Mouse (Mus musculus): ENCODE measurements at regions not wholly inside any gene's neighbourhood (a gene's known extent, or its start where the extent isn't known, plus 50 kb on each side); places are given as distances from the start of the nearest gene placed in this dataset.
A peak's percentile ranks its signal among the peaks of the same experiment; 100 is the strongest.

DNA sequence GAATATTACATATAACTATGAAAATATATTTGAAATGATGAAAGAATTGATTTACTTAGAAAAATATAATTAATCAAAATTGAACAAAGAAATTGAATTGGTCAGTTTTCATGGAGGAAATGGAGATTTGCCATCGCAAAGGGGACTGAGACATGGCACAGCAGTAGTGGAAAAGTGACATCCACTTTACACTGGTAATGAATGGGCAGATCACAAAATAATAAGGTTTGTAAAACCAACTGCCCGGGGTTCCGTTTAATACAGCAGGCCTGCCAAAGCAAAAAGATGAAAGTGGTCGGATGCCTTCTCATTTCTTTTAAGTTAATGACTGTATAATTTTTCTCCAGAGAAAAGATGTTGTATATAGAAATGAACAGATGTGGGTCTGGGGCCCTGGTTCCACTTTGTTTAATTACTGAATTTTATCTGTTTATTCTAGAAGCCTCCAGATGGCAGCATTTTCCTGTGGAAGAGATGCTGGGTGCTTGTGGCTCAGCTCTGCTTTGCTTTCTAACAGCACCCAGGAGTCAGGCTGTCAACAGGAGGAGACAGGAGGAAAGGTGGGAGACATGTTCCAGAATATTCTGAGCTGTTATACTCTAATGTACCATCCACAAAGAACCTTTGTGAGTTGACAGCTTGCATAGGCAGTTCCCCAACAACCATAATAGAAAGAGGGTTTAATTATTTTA is 75.6 kb upstream of the Fbxl17 start:
- DNase-seq (ENCODE audit: inconsistent ontology term), result peak; percentile 30

DNA sequence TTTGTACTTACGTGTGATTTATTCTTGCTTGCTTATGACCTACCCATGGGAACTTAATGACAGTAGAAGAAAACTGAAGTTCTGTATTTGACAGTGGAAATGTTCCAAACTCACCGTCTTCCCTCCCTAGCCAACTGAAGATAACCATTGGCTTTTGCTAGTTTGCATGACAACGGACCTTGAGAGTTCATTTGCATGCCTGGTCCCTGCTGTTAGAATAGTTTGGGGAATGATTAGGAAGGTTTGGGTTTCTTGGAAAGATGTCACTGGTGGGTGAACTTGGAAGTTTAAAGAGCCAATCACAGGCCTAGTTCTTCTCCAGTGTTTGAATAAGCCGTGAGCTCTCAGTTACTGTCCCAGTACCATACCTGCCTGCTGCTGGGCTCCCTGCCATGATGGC is 83.1 kb upstream of the Fbxl17 start:
- DNase-seq (ENCODE audit: inconsistent ontology term), result no peak

DNA sequence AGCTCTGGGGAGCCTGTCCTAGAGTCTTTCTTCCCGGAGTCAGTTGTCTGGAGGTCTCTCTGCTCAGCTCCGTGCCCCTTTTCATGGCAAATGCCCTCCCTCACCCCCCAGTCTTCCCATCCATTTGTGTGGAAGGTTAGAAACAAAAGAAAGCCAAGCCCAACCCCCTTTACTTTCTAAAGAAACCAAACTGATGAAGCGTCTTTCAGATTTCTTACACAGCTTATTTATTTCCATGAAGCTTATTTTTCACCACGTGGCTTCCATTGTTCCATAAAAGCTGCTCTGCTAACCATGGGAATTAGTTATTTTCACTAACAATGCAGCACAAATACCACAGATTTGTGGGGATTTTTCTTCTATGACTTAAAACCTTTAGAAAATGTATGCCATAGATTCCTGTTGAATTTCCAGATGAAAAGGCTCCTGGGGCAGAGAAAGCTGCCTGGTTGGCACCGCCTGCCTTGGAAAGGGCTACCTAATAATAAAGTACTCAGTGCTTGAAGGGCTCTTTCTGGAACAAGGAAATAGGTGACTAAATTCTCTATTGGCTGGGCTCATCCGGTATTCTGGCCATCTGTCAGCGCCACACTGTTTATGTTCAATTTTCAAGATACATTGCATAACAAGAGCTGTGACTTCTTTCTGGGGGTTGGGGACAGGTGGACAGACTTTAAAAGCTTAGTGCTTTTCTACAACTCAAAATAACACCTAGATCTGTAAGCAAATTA is 107.4 kb upstream of the Fbxl17 start:
- DNase-seq (ENCODE audit: inconsistent ontology term), result no peak

DNA sequence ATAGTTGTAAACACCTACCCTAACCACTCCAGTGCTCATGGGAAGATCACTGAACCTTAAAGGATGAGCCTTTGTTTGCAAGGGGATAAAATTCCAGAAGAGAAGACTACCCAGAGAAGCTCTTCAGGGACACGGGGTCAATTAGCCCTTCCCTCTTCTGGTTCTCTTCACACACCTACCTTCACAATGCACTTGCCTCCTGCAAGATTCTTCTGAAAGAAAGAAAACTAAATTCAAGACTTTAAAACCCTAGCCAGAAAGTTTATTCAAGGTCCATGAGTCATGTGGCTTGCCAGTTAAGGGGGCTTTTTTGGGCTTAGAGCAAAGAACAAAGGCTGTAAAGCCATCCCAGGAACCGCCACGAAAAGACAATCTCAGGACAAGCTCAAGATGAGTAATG is 122.9 kb upstream of the Fbxl17 start:
- DNase-seq (ENCODE audit: inconsistent ontology term), result peak; percentile 60

DNA sequence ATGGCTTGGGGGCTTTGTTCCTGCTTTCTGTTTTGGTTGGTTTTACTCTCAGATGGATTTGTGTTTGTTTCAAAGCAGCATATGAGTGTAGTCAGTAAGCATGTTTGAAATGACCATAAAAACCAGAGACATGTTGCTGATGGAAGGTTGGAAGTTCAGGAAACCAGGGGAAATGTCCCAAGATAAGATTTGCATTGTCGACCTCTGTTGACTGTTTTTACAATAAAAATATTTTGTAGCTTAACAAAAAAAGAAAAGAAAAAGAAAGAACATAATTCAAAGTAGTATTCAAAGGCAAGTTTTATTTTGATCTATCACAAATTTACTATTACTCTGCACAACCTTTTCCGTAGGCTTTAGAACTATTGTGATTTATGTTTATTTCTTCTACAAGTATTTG is 137.8 kb upstream of the Fbxl17 start:
- no peak for DNase-seq (ENCODE audit: inconsistent ontology term)

DNA sequence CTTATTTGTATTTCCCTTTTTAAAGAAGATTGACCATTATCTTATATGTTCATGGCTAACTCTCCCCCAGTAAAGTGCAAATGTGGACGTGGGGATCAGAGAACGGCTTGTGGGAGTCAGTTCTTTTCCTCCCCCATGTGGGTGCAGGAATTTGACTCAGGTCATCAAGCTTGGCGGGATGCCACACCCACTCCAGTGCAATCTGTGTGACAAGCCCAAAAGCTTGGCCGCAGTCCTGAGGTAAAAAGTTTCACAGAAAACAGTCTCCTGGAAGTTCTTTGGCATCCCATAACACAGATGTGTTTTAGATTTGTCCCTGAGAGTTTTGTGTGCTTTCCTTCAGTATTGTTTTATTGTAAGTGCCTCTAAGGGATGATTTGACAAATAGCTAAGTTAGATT is 144.6 kb upstream of the Fbxl17 start:
- DNase-seq (ENCODE audit: inconsistent ontology term), result no peak

DNA sequence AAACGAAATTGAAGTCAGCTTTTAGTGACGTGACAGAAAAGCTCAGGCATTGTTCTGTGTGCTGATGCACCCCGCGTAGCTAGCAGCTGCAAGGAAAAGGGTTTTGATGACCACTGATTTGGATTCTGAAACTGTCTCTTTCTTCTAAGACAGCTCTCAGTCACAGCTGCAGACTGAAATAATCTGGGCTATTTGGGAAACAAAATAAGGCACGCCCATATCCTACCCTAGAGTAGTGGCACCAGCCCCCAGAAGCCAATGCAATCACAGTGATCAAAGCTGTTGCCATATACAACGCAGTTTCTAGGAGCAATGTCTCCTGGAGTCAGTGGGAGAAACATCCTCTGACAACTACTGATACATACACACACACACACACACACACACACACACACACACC is 157.9 kb upstream of the Fbxl17 start:
- DNase-seq (ENCODE audit: inconsistent ontology term), result no peak

DNA sequence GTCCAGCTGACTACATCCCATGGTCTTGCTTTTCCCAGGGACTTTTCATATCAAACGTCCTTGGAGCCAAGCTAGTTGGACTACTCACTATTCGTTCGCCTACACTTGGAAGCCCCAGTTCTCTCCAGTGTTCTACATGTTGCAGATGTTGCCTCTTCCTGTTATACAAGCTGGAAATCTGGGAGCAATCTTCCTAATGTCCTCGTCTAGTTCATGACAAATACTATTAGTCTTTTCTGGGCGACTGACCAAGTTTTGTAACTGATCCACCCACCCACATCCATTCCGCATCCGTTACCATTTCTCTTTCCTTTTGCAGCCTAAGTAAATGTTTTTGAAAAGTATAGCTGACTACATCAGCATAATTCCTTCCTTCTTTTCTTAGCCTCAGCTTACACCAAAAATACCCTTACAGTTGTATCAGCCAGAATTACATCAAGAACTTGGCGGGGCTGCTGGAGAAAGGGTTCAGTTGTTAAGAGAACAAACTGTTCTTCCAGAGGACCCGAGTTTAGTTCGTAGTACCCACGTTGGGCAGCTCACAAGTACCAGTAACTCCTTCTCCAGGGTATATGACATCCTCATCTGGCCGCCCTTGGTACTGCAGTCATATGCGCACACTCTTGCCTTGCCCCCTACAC is 161.1 kb upstream of the Fbxl17 start:
- DNase-seq (ENCODE audit: inconsistent ontology term), result no peak

DNA sequence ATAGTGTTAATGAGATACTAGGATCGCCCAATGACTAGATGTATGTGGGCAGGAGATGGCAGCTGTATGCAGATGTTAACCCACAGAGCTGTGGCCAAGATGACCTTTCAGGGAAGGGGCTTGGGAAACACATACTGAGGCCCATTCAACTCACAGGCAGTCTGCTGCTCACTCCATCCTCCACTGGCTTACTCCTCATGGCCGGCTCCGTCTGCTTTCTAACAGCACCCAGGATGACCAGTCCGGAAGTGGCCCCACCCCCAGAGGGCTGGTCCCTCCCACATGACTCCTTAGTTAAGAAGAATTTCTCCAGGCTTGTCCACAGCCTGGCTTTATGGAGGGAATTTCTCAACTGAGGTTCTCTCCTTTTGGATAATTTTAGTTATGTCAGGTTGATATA is 161.8 kb upstream of the Fbxl17 start:
- no peak for DNase-seq (ENCODE audit: inconsistent ontology term)

DNA sequence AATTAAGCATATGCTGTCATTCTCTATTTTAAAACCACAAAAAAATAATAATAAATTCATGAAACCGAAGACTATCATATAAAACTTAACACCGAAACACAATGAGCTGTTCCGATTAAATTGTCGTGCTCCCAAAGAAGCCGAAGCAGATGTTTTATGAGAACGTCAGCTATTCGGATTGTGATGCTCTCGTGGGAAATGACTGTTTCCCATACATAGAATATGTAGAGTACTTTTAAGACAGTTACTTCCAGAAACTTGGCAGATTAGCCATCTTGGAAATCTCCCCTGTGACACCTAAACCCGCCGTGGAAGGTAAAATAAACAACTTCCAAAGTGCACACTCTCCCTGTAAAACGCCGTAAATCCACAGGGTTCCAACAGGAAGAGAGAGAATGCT is 162.4 kb upstream of the Fbxl17 start:
- no peak for DNase-seq (ENCODE audit: inconsistent ontology term)

DNA sequence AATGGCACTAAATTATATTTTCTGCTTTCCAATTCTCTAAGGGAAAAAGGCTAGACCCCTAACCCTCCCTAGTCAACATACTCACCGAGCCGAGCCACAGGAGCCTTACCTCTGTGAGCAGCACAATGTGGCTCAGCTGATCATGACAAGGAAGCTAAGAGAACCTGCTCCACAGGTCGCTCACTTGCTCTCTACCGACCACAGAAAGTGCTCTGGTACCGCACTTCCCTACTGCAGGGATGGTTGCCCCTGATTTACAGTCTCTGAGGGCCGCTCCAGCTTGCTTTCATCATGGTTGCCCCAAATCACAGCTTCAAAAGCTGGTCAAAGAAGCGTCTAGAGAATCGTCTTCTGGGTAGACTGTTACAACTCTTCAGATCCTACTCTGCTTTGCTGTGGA is 177.0 kb upstream of the Fbxl17 start:
- DNase-seq (ENCODE audit: inconsistent ontology term), result no peak

DNA sequence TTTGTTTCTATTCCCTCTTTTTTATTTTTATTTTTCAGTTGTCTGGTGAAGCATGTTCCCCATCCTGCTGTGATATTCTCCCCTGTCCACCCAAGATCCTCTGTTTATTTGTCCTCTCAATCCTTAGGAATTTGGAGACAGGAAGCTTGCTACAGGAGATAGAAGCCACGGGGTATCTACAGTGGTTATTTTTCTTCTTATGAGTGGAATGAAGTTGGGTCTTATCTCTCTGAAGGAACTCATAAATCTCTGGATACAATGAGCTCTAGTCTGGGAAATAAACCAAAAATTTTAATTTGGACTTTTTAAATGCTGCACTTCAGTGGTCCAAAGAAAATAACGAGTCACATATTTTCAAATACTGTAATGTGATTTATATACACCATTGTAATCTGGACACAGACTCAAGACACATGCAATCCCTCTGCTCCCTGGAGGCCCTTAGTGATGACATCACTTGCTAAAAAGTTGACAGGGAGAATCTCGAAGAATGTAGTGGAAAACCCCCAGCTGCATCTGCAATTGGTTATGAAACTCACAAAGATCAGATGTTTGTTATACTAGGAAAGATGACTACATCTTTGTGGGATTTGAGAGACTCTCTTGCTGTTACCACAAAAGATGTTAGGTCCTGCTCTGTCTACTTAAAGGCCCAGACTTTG is 178.3 kb upstream of the Fbxl17 start:
- DNase-seq (ENCODE audit: inconsistent ontology term), result peak; percentile 75

DNA sequence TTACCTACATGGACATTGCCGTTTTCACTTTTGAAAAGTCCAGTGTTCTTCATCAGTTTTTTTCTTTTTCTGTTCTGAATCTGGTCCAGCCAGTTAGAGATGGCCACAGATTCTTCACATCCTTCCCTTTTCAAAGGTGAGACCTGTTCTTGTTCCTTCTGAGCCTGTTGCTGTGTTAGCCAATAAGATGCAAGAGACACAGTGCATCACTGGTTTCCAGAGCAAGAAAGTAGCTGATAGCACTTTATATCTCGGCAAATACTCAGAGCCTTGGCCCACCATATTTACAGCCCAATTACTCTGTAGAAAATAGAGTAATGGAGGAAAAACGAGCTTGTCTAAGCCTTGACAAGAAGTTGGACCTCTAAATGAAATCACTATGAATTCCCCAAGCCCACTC is 180.7 kb upstream of the Fbxl17 start:
- DNase-seq (ENCODE audit: inconsistent ontology term), result no peak

DNA sequence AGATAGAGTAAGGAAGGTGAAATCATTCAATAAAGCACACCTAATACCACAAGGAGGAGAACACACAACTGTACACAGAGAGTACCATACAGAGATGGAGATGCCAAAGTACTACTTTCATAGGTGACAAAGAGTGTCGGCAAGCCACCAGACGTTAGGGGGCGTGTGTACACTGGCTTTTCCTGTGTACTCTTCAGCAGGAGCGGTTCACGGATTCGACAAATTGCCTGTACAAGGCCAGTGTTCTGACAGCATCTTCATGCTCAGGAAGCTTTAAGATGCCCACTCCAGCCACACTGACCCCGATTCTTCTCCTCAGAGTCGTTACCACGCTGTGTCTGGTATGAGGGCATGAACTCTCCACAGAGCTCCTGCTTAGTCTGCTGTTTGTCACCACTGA is 179.5 kb upstream of the Fer start:
- DNase-seq (ENCODE audit: inconsistent ontology term), result no peak

DNA sequence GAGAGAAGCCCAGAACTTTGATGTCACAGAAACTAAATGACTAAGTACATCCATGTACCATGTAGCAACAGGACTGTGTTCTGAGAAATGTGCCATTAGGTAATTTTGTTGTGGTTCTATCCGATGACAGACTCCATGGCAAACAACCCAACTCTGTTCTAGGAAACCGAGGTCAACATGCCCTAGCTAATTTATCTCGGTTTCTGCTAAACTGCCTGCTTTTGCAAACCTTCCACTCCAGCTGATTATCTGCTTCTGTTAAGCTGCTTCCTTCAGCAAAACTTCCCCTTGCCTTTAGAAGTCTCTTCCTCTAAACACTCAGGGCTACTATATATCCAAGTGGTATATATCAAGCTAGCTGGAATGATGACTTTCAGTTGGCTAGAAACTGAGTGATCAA is 178.8 kb upstream of the Fer start:
- DNase-seq (ENCODE audit: inconsistent ontology term), result no peak

DNA sequence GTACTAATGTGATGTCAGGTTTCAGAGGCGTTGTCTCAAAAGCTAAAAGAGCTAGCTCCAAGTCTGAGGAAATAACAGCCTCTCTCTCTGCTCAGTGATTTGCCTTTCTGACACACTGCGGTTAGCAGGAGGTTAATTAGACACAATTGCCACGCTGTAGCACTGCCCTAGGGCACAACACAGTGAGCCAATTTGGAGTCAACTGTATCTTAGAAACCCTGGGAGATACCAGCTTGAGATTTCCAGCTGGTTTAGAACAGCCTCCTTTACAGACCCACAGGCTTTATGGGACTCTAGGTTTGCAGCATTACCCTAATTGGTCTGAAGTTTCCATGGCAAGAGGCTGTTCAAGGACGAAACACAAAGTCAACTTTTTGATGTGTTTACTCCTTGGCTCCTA is 176.9 kb upstream of the Fer start:
- DNase-seq (ENCODE audit: inconsistent ontology term), result peak; percentile 59

DNA sequence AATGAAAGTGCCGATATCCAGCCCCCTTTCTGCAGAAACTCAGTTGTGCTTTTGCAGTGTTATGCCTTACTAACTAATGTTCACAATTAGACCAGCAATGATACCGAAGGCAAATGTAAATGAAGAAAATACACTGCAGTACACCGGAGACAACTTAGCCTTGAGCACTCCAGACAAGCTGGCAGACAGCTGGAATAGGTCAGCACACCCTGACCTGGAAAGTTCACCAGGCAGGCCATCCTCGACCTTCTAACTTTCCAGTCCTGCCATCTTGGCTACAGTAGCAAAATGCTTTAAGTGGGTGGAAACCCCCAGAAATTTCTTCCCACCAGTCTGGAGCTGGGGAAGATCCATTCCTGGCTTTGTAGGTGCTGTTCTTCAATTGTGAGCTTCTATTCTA is 176.5 kb upstream of the Fer start:
- DNase-seq (ENCODE audit: inconsistent ontology term), result no peak

DNA sequence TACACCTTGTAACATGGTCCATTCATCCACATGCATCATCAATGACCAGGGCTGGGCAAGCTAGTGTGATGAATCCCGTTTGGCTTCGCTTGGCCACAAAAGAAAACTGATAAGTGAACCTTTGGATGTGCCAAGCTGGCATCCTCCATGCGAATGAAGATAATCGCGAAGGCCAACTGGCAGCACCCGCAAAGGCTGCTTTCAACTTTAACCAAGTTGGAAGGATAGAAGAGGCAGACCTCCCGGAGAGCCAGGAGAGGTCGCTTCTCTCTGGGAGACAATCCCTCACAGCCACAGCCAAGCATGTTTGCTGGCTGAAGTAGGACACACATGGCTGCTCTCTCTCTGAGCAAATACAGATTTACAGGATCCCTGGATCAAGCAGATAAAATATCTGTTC is 173.6 kb upstream of the Fer start:
- DNase-seq (ENCODE audit: inconsistent ontology term), result no peak

DNA sequence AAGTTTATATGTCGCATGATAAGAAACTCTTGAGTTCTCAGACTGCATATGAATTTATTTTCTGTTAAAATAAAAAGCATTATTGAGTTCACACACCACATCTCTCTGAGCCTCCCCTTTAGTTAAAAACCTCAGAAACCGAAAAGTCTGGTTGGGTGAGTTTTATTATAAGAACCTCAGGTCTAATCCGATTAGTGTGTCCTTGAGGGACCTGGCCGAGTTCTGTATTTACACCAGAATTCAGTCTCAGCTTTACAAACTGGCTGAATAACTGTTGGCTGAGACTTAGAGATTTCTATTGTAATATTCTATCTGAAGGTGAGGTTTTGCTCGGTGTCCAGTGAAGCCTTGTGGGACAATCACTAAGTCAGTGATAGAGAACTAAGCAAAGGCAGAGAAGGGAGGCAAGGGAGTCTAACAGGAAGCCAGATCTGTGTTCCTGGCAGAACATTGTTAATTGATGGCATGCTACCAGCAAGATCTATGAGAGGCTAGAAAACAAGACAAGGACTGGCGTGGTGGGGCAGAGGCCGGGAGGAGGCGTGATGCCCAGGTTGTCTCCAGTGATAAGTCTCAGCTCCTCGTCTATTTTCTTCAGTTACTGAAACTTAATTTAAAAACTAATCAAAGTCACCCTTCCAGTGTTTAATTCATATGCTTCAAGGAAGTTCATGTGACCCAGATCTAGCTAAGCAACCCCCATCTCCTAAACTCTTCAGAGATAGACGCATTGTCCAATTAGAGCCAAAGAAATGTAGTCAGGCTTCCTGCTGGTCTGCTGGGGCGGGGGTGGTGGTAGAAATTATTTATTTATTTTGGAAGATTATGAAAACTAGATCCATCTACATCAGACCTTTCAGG is 171.8 kb upstream of the Fer start:
- DNase-seq (ENCODE audit: inconsistent ontology term), result no peak

DNA sequence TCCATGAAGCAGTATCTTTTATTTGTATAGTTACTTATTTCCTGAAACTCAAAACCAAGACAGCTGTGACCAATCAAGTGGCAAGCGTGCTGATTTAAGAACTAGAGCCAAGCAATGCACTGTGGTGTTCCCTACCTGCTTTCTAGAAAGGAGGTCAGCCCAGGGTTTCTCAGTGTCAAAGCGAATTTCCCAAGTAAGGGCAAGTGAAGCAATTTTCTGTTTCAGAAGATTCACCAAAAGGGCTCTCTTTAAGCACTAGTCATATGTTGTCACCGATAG is 171.2 kb upstream of the Fer start:
- DNase-seq (ENCODE audit: inconsistent ontology term), result no peak

DNA sequence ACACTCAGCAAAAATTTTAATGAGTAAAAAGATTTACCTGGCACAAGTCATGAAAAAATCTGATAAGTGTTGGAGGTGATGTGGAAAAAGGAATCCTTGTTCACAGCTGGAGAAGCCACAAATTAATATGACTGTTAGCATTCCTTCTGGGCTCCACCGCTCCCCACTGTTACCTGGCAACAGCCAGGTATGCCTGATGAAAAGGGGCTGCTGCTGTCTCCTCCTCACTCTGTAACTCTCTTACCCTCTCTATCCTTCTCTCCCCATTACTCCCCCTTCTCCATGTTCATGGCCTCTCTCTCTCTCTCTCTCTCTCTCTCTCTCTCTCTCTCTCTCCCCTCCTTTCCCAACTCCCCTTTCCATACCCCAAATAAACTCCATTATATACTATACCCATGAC is 169.6 kb upstream of the Fer start:
- no peak for DNase-seq (ENCODE audit: inconsistent ontology term)

DNA sequence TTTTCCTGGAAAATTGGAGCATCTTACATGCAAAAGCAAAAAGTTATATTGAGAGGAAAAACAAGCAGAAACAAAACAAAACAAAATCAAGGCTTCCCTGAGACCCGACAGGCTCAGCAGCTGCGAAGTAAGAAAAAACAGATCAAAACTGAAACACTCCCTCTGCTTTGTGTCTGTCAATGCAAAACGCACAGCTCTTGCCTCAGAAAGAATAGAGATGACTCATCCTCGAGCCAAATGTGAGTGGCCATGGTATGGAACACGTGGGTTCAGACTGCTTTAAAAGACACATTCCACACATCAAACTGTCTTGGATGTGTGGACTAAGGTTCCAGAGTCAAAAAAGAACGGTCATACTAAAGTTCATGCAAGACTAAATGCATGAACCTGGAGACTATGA is 163.3 kb upstream of the Fer start:
- no peak for DNase-seq (ENCODE audit: inconsistent ontology term)
